Mouse (Mus musculus): ENCODE data around the gene Ciz1. TPM values are rescaled to one million over a fixed set of nuclear protein-coding genes. Genes with fewer than 3 reads are reported as not detected.

Gene Ciz1
- total and polyA plus RNA-seq, 3 experiments = 62.9 to 306 (median 213) TPM

- ATAC-seq (ENCODE audit: extremely low read depth, insufficient number of reproducible peaks, low FRiP score, poor library complexity, severe bottlenecking) = no peak
- H3K27me3 ChIP-seq (ENCODE audit: insufficient read depth, low read length) = peaks cover 64% of the 10 kb centered on the region
Measured at GRCm38 (mm10) chr2:32314831-32315230, 37.3 kb upstream of the Ciz1 start.

GRCm38 (mm10) chr2:32315751-32316150, 36.4 kb upstream of the Ciz1 start:
- ATAC-seq (ENCODE audit: extremely low read depth, insufficient number of reproducible peaks, low FRiP score, poor library complexity, severe bottlenecking) (no peak), DNase-seq (ENCODE audit: low spot score) (no peak)
- no peaks in the 10 kb centered on the region for H3K9me3 ChIP-seq (replicated peaks)
- H3K36me3 ChIP-seq (replicated peaks) = no peaks in the 10 kb centered on the region
- H3K27me3 ChIP-seq (ENCODE audit: insufficient read depth, low read length) = peaks cover 67% of the 10 kb centered on the region
- no peak overlapping the region for H3K4me3 ChIP-seq (ENCODE audit: low read depth, low read length)
- peaks cover 25% of the 10 kb centered on the region for H3K4me1 ChIP-seq (ENCODE audit: insufficient read depth, low read depth, low read length)
- TF ChIP-seq CTCF (IDR thresholded peaks at IDR 0.05; ENCODE audit: low read depth, low read length) (no peak), GATA1 (IDR thresholded peaks at IDR 0.05; ENCODE audit: borderline replicate concordance, low read length) (no peak), TAL1 (conservative IDR thresholded peaks at IDR 0.05; ENCODE audit: low read depth, low read length) (no peak), POLR2AphosphoS5 (IDR thresholded peaks at IDR 0.05; ENCODE audit: insufficient replicate concordance, low read depth, low read length) (no peak), GATA2 (IDR thresholded peaks at IDR 0.05; ENCODE audit: borderline replicate concordance, low read depth, low read length) (no peak)

More at GRCm38 (mm10) chr2:32314831-32315230, 37.3 kb upstream of the Ciz1 start:
- Histone ChIP-seq H3K4me3 (ENCODE audit: low read depth, low read length) (no peak overlapping the region; the same call in 1 of the 2 replicates), H3K9me3 (replicated peaks) (no peaks in the 10 kb centered on the region), H3K36me3 (replicated peaks) (peaks cover 6% of the 10 kb centered on the region), H3K4me1 (ENCODE audit: insufficient read depth, low read depth, low read length) (peaks cover 25% of the 10 kb centered on the region)
- DNase-seq (ENCODE audit: low spot score) = no peak
- no peak for TF ChIP-seq TAL1 (conservative IDR thresholded peaks at IDR 0.05; ENCODE audit: low read depth, low read length)
- no peak for TF ChIP-seq POLR2AphosphoS5 (IDR thresholded peaks at IDR 0.05; ENCODE audit: insufficient replicate concordance, low read depth, low read length)
- TF ChIP-seq GATA2 (IDR thresholded peaks at IDR 0.05; ENCODE audit: borderline replicate concordance, low read depth, low read length) = no peak
- TF ChIP-seq GATA1 (IDR thresholded peaks at IDR 0.05; ENCODE audit: borderline replicate concordance, low read length) = no peak
- TF ChIP-seq CTCF (IDR thresholded peaks at IDR 0.05; ENCODE audit: low read depth, low read length) = no peak

- Histone ChIP-seq H3K9me3 (replicated peaks) (no peaks in the 10 kb centered on the region), H3K4me1 (ENCODE audit: insufficient read depth, low read depth, low read length) (peaks cover 13% of the 10 kb centered on the region), H3K36me3 (replicated peaks) (no peaks in the 10 kb centered on the region), H3K27me3 (ENCODE audit: insufficient read depth, low read length) (peaks cover 66% of the 10 kb centered on the region), H3K4me3 (ENCODE audit: low read depth, low read length) (no peak overlapping the region)
- DNase-seq (ENCODE audit: low spot score) = no peak
- no peak for TF ChIP-seq CTCF (IDR thresholded peaks at IDR 0.05; ENCODE audit: low read depth, low read length)
- TF ChIP-seq GATA2 (IDR thresholded peaks at IDR 0.05; ENCODE audit: borderline replicate concordance, low read depth, low read length) = no peak
- no peak for TF ChIP-seq GATA1 (IDR thresholded peaks at IDR 0.05; ENCODE audit: borderline replicate concordance, low read length)
- no peak for ATAC-seq (ENCODE audit: extremely low read depth, insufficient number of reproducible peaks, low FRiP score, poor library complexity, severe bottlenecking)
Measured at GRCm38 (mm10) chr2:32316887-32317656, 35.1 kb upstream of the Ciz1 start.

GRCm38 (mm10) chr2:32317791-32318417, 34.2 kb upstream of the Ciz1 start:
- TF ChIP-seq TAL1 (conservative IDR thresholded peaks at IDR 0.05; ENCODE audit: low read depth, low read length) (no peak), POLR2AphosphoS5 (IDR thresholded peaks at IDR 0.05; ENCODE audit: insufficient replicate concordance, low read depth, low read length) (no peak), GATA2 (IDR thresholded peaks at IDR 0.05; ENCODE audit: borderline replicate concordance, low read depth, low read length) (no peak), CTCF (IDR thresholded peaks at IDR 0.05; ENCODE audit: low read depth, low read length) (no peak), GATA1 (IDR thresholded peaks at IDR 0.05; ENCODE audit: borderline replicate concordance, low read length) (no peak)
- no peak overlapping the region for H3K4me3 ChIP-seq (ENCODE audit: low read depth, low read length)
- peaks cover 64% of the 10 kb centered on the region for H3K27me3 ChIP-seq (ENCODE audit: insufficient read depth, low read length)
- H3K36me3 ChIP-seq (replicated peaks) = no peaks in the 10 kb centered on the region
- H3K4me1 ChIP-seq (ENCODE audit: insufficient read depth, low read depth, low read length) = peaks cover 8% of the 10 kb centered on the region
- DNase-seq (ENCODE audit: low spot score) (no peak), ATAC-seq (ENCODE audit: extremely low read depth, insufficient number of reproducible peaks, low FRiP score, poor library complexity, severe bottlenecking) (no peak)
- H3K9me3 ChIP-seq (replicated peaks) = no peaks in the 10 kb centered on the region

GRCm38 (mm10) chr2:32318709-32319585, 33.2 kb upstream of the Ciz1 start:
- DNase-seq (ENCODE audit: low spot score) (no peak), ATAC-seq (ENCODE audit: extremely low read depth, insufficient number of reproducible peaks, low FRiP score, poor library complexity, severe bottlenecking) (no peak)
- no peaks in the 10 kb centered on the region for H3K36me3 ChIP-seq (replicated peaks)
- peaks cover 61% of the 10 kb centered on the region for H3K27me3 ChIP-seq (ENCODE audit: insufficient read depth, low read length)
- TF ChIP-seq GATA1 (IDR thresholded peaks at IDR 0.05; ENCODE audit: borderline replicate concordance, low read length) = no peak
- TF ChIP-seq TAL1 (conservative IDR thresholded peaks at IDR 0.05; ENCODE audit: low read depth, low read length) = no peak
- no peak for TF ChIP-seq GATA2 (IDR thresholded peaks at IDR 0.05; ENCODE audit: borderline replicate concordance, low read depth, low read length)
- no peak for TF ChIP-seq POLR2AphosphoS5 (IDR thresholded peaks at IDR 0.05; ENCODE audit: insufficient replicate concordance, low read depth, low read length)
- TF ChIP-seq CTCF (IDR thresholded peaks at IDR 0.05; ENCODE audit: low read depth, low read length) = no peak
- H3K9me3 ChIP-seq (replicated peaks) = no peaks in the 10 kb centered on the region
- H3K4me3 ChIP-seq (ENCODE audit: low read depth, low read length) = no peak overlapping the region
- H3K4me1 ChIP-seq (ENCODE audit: insufficient read depth, low read depth, low read length) = peaks cover 7% of the 10 kb centered on the region

Measured in G1E (cell line).